Mouse (Mus musculus) spleen, adult 2 months (tissue): ENCODE data around the gene Cnot11.

Source experiments
- CTCF ChIP-seq: fragments of 200-500 bp; IDR thresholded peaks from 2 replicates; pipeline ENCODE4 v1.5.1; 2011; ENCODE audit warnings: mild to moderate bottlenecking, inconsistent platforms; ENCODE audit not compliant: insufficient read depth, insufficient read length, insufficient replicate concordance; ENCODE audit errors: extremely low read depth
- POLR2A ChIP-seq: fragments of 200-500 bp; IDR thresholded peaks from 2 replicates; pipeline ENCODE4 v1.6.1; 2011; ENCODE audit warnings: low read depth, low read length, inconsistent platforms

- TF ChIP-seq POLR2A (no peak), CTCF (no peak)
Measured at GRCm38 (mm10) chr1:39487370-39487769, 47.4 kb upstream of the Cnot11 start.
